ENCODE assay signal across 16 mouse cellular contexts in genomic region chr6:146107117-146107832, GRCm38 (mm10).
DNase-seq lines count a peak whose midpoint lies in the region; ATAC-seq and TF ChIP-seq lines count a peak whose summit lies in the region.
"Had no signal": no experiment of that assay in that cellular context is flagged by ENCODE, and none has a peak within 500 bp of the region (broad histone marks: within the 10 kb centered on the region; RNA-seq: fewer than 3 reads in every experiment).

No protein-coding gene starts in this region.

- TF ChIP-seq CTCF in forebrain, postnatal 0 days (IDR thresholded peaks at IDR 0.05; ENCODE audit: low read depth) = no peak

- peak; percentile 22 to 26 for DNase-seq in spleen, postnatal 36 days (ENCODE audit: low spot score in 2 of 2)
- no peak for DNase-seq in spleen, adult 18-20 months
- DNase-seq in CD8-positive naive resting alpha-beta T cell, adult 2 months (ENCODE audit: low read depth in 2 of 2, low spot score in 2 of 2) = peak; percentile 18 to 26
- DNase-seq in splenic B cell, adult 2 months (ENCODE audit: low read depth, low spot score) = peak; percentile 53
- DNase-seq in frontal cortex, postnatal 10 days (ENCODE audit: low spot score in 2 of 2) = no peak
- DNase-seq in forebrain, postnatal 0 days = no peak
- DNase-seq: cerebellum, postnatal 10 days; kidney, adult 9 months; retina, postnatal 1 day had no signal

- WGBS in forebrain, postnatal 0 days = 85% methylated on average over 4 of the region's 4 CpGs

- no peak overlapping the region for H3K27ac ChIP-seq in forebrain, postnatal 0 days (ENCODE audit: low read depth, low read length)
- H3K27ac ChIP-seq: forebrain, embryonic 13.5 days; hindbrain, embryonic 10.5 days; liver, embryonic 12.5 days; lung, embryonic 15.5 days had no signal

- H3K4me2 ChIP-seq in forebrain, postnatal 0 days (ENCODE audit: low read depth) = no peak overlapping the region
- H3K4me2 ChIP-seq: forebrain, embryonic 13.5 days; liver, embryonic 12.5 days; lung, embryonic 15.5 days; midbrain, embryonic 11.5 days had no signal

- H3K9me3 ChIP-seq in forebrain, postnatal 0 days (ENCODE audit: low read length) = no peaks in the 10 kb centered on the region
- H3K9me3 ChIP-seq: forebrain, embryonic 13.5 days; liver, embryonic 12.5 days; lung, embryonic 15.5 days had no signal

- no peak overlapping the region for H3K9ac ChIP-seq in forebrain, postnatal 0 days
- H3K9ac ChIP-seq: forebrain, embryonic 13.5 days; liver, embryonic 12.5 days; lung, embryonic 15.5 days had no signal

- peak; percentile 65 to 66 for ATAC-seq in hematopoietic stem cell, adult 5-6 weeks (replicated peaks in 1 of 2; ENCODE audit: insufficient read depth in 1 of 2, low FRiP score in 2 of 2, low TSS enrichment in 1 of 2, low read depth in 1 of 2, poor library complexity in 2 of 2, severe bottlenecking in 2 of 2)
- no peak for ATAC-seq in forebrain, postnatal 0 days
- ATAC-seq: forebrain, embryonic 13.5 days; liver, embryonic 12.5 days had no signal

- no peaks in the 10 kb centered on the region for H3K4me1 ChIP-seq in forebrain, postnatal 0 days (ENCODE audit: insufficient read depth)
- H3K4me1 ChIP-seq: liver, embryonic 12.5 days had no signal

- no peak overlapping the region for H3K4me3 ChIP-seq in forebrain, postnatal 0 days (ENCODE audit: low read depth, low read length)
- H3K4me3 ChIP-seq: forebrain, embryonic 13.5 days; hindbrain, embryonic 10.5 days; liver, embryonic 12.5 days; lung, embryonic 15.5 days; myocyte had no signal

- H3K27me3 ChIP-seq in splenic B cell, adult 2 months (ENCODE audit: control insufficient read depth, insufficient read depth, low read length, poor library complexity, severe bottlenecking) = no peaks in the 10 kb centered on the region
- H3K27me3 ChIP-seq in forebrain, postnatal 0 days (ENCODE audit: insufficient read depth, low read length) = no peaks in the 10 kb centered on the region
- H3K27me3 ChIP-seq: forebrain, embryonic 13.5 days; liver, embryonic 12.5 days; lung, embryonic 15.5 days had no signal

- peaks cover 1% of the 10 kb centered on the region; the same call in 1 of the 2 replicates for H3K36me3 ChIP-seq in splenic B cell, adult 2 months (ENCODE audit: control insufficient read depth, insufficient read depth, low read length, poor library complexity, severe bottlenecking)
- H3K36me3 ChIP-seq in forebrain, postnatal 0 days (ENCODE audit: insufficient read depth) = no peaks in the 10 kb centered on the region
- H3K36me3 ChIP-seq: hindbrain, embryonic 10.5 days; liver, embryonic 12.5 days; lung, embryonic 15.5 days had no signal

Comparison
In these comparisons a context has a peak if more than half of its experiments do, and no peak if none do; other contexts are left out.
1. DNase-seq: peak in spleen, postnatal 36 days (2 of 2), CD8-positive naive resting alpha-beta T cell, adult 2 months (2 of 2) and splenic B cell, adult 2 months (single experiment); none in spleen, adult 18-20 months (0 of 2), frontal cortex, postnatal 10 days (0 of 2) and forebrain, postnatal 0 days (single experiment).